Mouse (Mus musculus): Measurements from ENCODE around the gene Chsy1.

The Chsy1 gene

GRCm38 (mm10) chr7:66196609-66197445 is 87.5 kb downstream of the Chsy1 start:
- peak; percentile 98 for TF ChIP-seq GATA4 (IDR thresholded peaks at IDR 0.05; ENCODE audit: insufficient replicate concordance, low read length)

GRCm38 (mm10) chr7:66198416-66198815 is 89.1 kb downstream of the Chsy1 start:
- TF ChIP-seq GATA4 (IDR thresholded peaks at IDR 0.05; ENCODE audit: insufficient replicate concordance, low read length), result no peak

- no peak for TF ChIP-seq GATA4 (IDR thresholded peaks at IDR 0.05; ENCODE audit: insufficient replicate concordance, low read length)
Observed at GRCm38 (mm10) chr7:66199391-66199831, 90.1 kb downstream of the Chsy1 start.

- no peak for TF ChIP-seq GATA4 (IDR thresholded peaks at IDR 0.05; ENCODE audit: insufficient replicate concordance, low read length)
Observed at GRCm38 (mm10) chr7:66200383-66200782, 91.1 kb downstream of the Chsy1 start.

- TF ChIP-seq GATA4 (IDR thresholded peaks at IDR 0.05; ENCODE audit: insufficient replicate concordance, low read length), result no peak
Observed at GRCm38 (mm10) chr7:66200791-66201450, 91.6 kb downstream of the Chsy1 start.

GRCm38 (mm10) chr7:66201657-66202056 is 92.3 kb downstream of the Chsy1 start:
- TF ChIP-seq GATA4 (IDR thresholded peaks at IDR 0.05; ENCODE audit: insufficient replicate concordance, low read length), result no peak

- TF ChIP-seq GATA4 (IDR thresholded peaks at IDR 0.05; ENCODE audit: insufficient replicate concordance, low read length), result no peak
Observed at GRCm38 (mm10) chr7:66209920-66210319, 100.6 kb downstream of the Chsy1 start.

GRCm38 (mm10) chr7:66212887-66213286 is 103.6 kb downstream of the Chsy1 start:
- TF ChIP-seq GATA4 (IDR thresholded peaks at IDR 0.05; ENCODE audit: insufficient replicate concordance, low read length), result no peak

- no peak for TF ChIP-seq GATA4 (IDR thresholded peaks at IDR 0.05; ENCODE audit: insufficient replicate concordance, low read length)
Observed at GRCm38 (mm10) chr7:66214477-66214876, 105.2 kb downstream of the Chsy1 start.

GRCm38 (mm10) chr7:66215911-66216310 is 106.6 kb downstream of the Chsy1 start:
- no peak for TF ChIP-seq GATA4 (IDR thresholded peaks at IDR 0.05; ENCODE audit: insufficient replicate concordance, low read length)

GRCm38 (mm10) chr7:66217011-66217410 is 107.7 kb downstream of the Chsy1 start:
- no peak for TF ChIP-seq GATA4 (IDR thresholded peaks at IDR 0.05; ENCODE audit: insufficient replicate concordance, low read length)

GRCm38 (mm10) chr7:66217531-66218094 is 108.3 kb downstream of the Chsy1 start:
- no peak for TF ChIP-seq GATA4 (IDR thresholded peaks at IDR 0.05; ENCODE audit: insufficient replicate concordance, low read length)

GRCm38 (mm10) chr7:66218193-66219014 is 109.1 kb downstream of the Chsy1 start:
- no peak for TF ChIP-seq GATA4 (IDR thresholded peaks at IDR 0.05; ENCODE audit: insufficient replicate concordance, low read length)

- no peak for TF ChIP-seq GATA4 (IDR thresholded peaks at IDR 0.05; ENCODE audit: insufficient replicate concordance, low read length)
Observed at GRCm38 (mm10) chr7:66219028-66219793, 109.9 kb downstream of the Chsy1 start.
